Mouse (Mus musculus): ENCODE measurements at regions not wholly inside any gene's neighbourhood (a gene's known extent, or its start where the extent isn't known, plus 50 kb on each side); places are given as distances from the start of the nearest gene placed in this dataset.
A peak's percentile ranks its signal among the peaks of the same experiment; 100 is the strongest.

DNA sequence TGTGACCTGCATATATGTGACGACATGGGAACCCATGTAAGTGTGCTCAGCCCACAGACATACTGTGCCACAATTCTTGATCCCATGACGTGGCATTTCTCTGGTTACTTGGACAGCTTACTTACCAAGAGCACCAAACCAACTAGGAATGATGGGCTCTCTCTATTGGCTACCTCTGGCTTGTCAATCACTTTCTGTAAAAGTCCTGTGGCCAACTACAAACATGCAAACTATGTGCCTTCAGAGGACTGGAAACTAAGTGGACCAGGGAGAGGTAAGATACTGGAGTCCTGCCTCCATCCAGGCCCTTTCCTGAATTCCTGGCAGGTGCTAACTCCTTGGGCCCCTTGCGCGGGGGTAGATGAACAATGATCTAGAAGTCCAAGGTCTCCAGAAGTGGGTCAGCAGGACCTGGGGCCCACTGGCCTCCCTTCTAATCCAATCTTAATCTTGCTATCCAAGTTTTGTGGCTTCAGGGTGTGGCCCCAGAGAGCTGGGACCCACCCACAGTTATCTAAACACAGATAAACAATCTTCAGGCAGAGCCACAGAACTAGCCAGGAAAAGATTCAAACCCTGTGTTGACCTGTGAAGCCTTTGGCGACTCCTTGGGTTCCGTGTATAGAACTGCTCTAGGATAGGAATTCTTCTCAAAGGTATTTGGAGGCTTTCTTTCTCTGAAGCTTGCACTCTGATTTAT, 163.7 kb upstream of the Spdye4c start:
- Histone ChIP-seq H3K9ac (ENCODE audit: low read depth, low read length) (no peak overlapping the region), H3K27ac (replicated peaks; ENCODE audit: insufficient read depth, low read depth, low read length) (no peak overlapping the region), H3K79me2 (ENCODE audit: control insufficient read depth, insufficient read depth, low read length) (no peaks in the 10 kb centered on the region), H3K27me3 (ENCODE audit: control insufficient read depth, insufficient read depth, low read length) (no peaks in the 10 kb centered on the region), H3K4me1 (ENCODE audit: control insufficient read depth, insufficient read depth, low read length) (peaks cover 8% of the 10 kb centered on the region), H3K36me3 (ENCODE audit: control insufficient read depth, insufficient read depth, low read length) (no peaks in the 10 kb centered on the region), H3K4me3 (ENCODE audit: insufficient read depth, low read depth, low read length) (0 out of 2 replicates have a peak overlapping the region, but pooled peaks have one; percentile 35)
- WGBS: 82% methylated on average over 6 of the region's 6 CpGs
- TF ChIP-seq CTCF (IDR thresholded peaks at IDR 0.05; ENCODE audit: low read depth, low read length): no peak
- TF ChIP-seq POLR2A (IDR thresholded peaks at IDR 0.05; ENCODE audit: extremely low read depth, insufficient read depth, low read length): no peak
- DNase-seq (ENCODE audit: extremely low read depth, low read depth, low spot score): no peak

DNA sequence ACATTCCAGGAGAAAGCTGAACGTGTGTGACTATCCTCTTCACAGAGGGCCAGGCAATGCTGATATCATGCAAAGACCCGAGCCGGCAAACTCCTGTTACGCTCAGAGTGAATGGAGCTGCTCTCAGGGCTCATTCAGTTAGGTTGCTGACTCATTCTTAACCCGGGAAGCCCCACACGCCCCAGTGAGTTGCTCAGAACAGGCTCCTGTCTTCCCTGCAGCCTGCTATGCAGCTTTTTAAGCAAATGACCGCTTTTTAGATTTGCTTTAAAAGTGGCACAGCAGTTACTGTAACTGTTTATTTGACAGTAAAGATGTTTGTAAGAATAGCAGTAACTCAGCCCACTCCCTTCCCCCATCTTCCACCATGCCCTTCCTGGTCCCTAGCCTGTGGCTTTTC, 162.9 kb upstream of the Spdye4c start:
- no peaks in the 10 kb centered on the region for H3K27me3 ChIP-seq (ENCODE audit: control insufficient read depth, insufficient read depth, low read length)
- peaks cover 7% of the 10 kb centered on the region for H3K4me1 ChIP-seq (ENCODE audit: control insufficient read depth, insufficient read depth, low read length)
- H3K36me3 ChIP-seq (ENCODE audit: control insufficient read depth, insufficient read depth, low read length): no peaks in the 10 kb centered on the region
- peak overlapping the region; percentile 35 for H3K4me3 ChIP-seq (ENCODE audit: insufficient read depth, low read depth, low read length)
- no peak for TF ChIP-seq CTCF (IDR thresholded peaks at IDR 0.05; ENCODE audit: low read depth, low read length)
- no peak for TF ChIP-seq POLR2A (IDR thresholded peaks at IDR 0.05; ENCODE audit: extremely low read depth, insufficient read depth, low read length)
- peak overlapping the region; percentile 56 for H3K27ac ChIP-seq (replicated peaks; ENCODE audit: insufficient read depth, low read depth, low read length)
- WGBS: 46% methylated on average over 7 of the region's 7 CpGs
- no peak for DNase-seq (ENCODE audit: extremely low read depth, low read depth, low spot score)
- H3K9ac ChIP-seq (ENCODE audit: low read depth, low read length): peak overlapping the region; percentile 29; the same call in 1 of the 2 replicates
- no peaks in the 10 kb centered on the region for H3K79me2 ChIP-seq (ENCODE audit: control insufficient read depth, insufficient read depth, low read length)

DNA sequence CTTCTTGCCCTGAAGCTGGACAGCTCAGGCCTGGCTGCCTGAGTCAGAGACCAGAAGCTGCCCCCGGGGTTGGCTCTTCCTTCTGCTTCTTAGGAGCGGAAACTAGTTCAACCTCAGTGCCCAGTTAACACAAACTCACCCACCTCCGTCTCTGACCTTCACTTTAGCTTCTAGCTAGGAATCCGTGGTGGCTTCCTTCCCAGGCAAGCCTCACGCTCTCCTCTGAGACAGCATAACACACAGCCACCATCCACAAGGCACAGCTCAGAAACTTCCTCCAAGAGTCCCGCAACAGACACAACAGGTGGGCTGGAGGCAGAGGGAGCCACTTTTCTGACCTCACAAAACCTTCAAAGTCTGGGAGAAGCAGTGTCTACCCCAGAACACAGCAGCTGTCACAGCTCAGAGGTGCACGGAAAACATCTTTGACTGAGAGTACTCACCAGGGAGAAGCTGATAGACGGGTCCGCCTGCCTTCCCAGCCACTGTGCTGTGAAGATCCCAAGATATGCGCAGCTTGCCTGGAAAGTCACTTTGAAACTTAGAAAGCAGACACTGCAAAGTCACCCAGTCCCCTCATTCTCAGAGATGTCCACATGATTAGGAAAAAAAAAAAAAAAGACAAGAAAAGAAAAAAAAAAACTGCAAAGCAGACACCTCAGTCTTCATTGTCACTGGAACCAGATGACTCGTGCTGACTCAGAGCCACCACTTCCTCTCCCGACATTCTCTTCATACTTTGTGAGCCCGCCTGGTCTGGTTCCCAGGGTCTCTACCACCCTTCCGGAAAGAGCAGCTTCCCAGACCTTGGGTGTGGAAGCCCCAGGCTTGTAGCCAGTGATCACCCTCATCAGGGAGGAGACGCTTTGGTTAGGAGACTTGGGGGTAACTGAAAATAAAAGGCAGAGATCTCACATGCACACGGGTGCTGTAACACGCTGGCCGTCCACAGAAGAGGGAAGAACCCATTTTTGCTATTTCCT, 162.1 kb upstream of the Spdye4c start:
- no peaks in the 10 kb centered on the region for H3K27me3 ChIP-seq (ENCODE audit: control insufficient read depth, insufficient read depth, low read length)
- WGBS: 52% methylated on average over 18 of the region's 18 CpGs
- no peak for TF ChIP-seq CTCF (IDR thresholded peaks at IDR 0.05; ENCODE audit: low read depth, low read length)
- TF ChIP-seq POLR2A (IDR thresholded peaks at IDR 0.05; ENCODE audit: extremely low read depth, insufficient read depth, low read length): no peak
- H3K4me1 ChIP-seq (ENCODE audit: control insufficient read depth, insufficient read depth, low read length): peaks cover 5% of the 10 kb centered on the region
- no peaks in the 10 kb centered on the region for H3K36me3 ChIP-seq (ENCODE audit: control insufficient read depth, insufficient read depth, low read length)
- peak; percentile 40 for DNase-seq (ENCODE audit: extremely low read depth, low read depth, low spot score)
- no peaks in the 10 kb centered on the region for H3K79me2 ChIP-seq (ENCODE audit: control insufficient read depth, insufficient read depth, low read length)
- H3K4me3 ChIP-seq (ENCODE audit: insufficient read depth, low read depth, low read length): peak overlapping the region; percentile 35
- H3K9ac ChIP-seq (ENCODE audit: low read depth, low read length): peak overlapping the region; percentile 37
- H3K27ac ChIP-seq (replicated peaks; ENCODE audit: insufficient read depth, low read depth, low read length): peak overlapping the region; percentile 85

DNA sequence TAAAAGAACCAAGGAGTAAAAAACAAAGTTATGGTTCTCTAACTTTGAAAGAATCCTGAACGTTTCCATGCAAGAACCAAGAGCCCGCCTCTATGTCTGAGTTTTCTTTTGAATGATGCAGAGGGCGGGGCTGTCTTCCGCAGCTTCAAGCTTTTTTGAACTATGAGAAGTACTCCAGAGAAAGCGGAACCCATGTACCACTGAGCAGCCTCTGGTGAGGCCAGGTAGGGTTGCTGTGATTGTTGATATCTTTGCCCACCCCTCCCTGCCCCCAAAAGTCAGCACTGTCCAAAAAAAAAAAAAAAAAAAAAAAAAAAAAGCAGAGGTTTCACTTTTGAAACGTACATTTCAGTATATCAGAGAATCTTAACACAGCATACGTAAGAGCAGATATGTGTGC, 161.2 kb upstream of the Spdye4c start:
- Histone ChIP-seq H3K4me3 (ENCODE audit: insufficient read depth, low read depth, low read length) (no peak overlapping the region; the same call in 1 of the 2 replicates), H3K4me1 (ENCODE audit: control insufficient read depth, insufficient read depth, low read length) (peaks cover 4% of the 10 kb centered on the region), H3K36me3 (ENCODE audit: control insufficient read depth, insufficient read depth, low read length) (no peaks in the 10 kb centered on the region), H3K9ac (ENCODE audit: low read depth, low read length) (no peak overlapping the region), H3K79me2 (ENCODE audit: control insufficient read depth, insufficient read depth, low read length) (no peaks in the 10 kb centered on the region), H3K27ac (replicated peaks; ENCODE audit: insufficient read depth, low read depth, low read length) (peak overlapping the region; percentile 43; the same call in 1 of the 2 replicates), H3K27me3 (ENCODE audit: control insufficient read depth, insufficient read depth, low read length) (no peaks in the 10 kb centered on the region)
- 59% methylated on average over 7 of the region's 7 CpGs for WGBS
- no peak for TF ChIP-seq CTCF (IDR thresholded peaks at IDR 0.05; ENCODE audit: low read depth, low read length)
- no peak for TF ChIP-seq POLR2A (IDR thresholded peaks at IDR 0.05; ENCODE audit: extremely low read depth, insufficient read depth, low read length)
- DNase-seq (ENCODE audit: extremely low read depth, low read depth, low spot score): no peak

DNA sequence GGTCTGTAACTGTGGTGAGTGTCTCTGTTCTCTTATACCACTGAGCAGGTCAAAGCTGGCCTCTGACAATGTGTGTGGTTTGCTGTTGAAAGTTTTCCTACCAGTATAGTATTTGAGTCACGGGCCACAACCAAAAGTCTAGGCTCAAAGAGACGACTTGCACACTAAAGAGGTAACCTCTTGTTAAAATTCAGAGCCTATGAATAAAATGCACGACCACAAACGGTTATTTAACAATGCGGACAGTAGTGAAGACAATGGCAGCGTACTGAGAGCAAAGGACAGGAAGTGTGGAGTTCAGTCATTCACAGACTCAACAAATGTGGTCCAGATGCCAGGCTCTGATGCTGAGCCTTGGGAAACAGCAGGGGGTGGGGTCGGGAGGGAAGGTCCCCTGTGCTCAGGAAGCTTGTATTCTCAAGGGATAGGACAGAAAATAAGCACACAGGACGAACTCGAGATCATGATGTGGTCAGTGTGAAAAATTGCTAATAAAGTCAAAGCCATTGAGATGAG, 160.2 kb upstream of the Spdye4c start:
- Histone ChIP-seq H3K79me2 (ENCODE audit: control insufficient read depth, insufficient read depth, low read length) (no peaks in the 10 kb centered on the region), H3K4me1 (ENCODE audit: control insufficient read depth, insufficient read depth, low read length) (no peaks in the 10 kb centered on the region), H3K27ac (replicated peaks; ENCODE audit: insufficient read depth, low read depth, low read length) (no peak overlapping the region), H3K27me3 (ENCODE audit: control insufficient read depth, insufficient read depth, low read length) (no peaks in the 10 kb centered on the region), H3K36me3 (ENCODE audit: control insufficient read depth, insufficient read depth, low read length) (no peaks in the 10 kb centered on the region), H3K4me3 (ENCODE audit: insufficient read depth, low read depth, low read length) (no peak overlapping the region), H3K9ac (ENCODE audit: low read depth, low read length) (no peak overlapping the region)
- 78% methylated on average over 9 of the region's 9 CpGs for WGBS
- TF ChIP-seq CTCF (IDR thresholded peaks at IDR 0.05; ENCODE audit: low read depth, low read length) (no peak), POLR2A (IDR thresholded peaks at IDR 0.05; ENCODE audit: extremely low read depth, insufficient read depth, low read length) (no peak)
- DNase-seq (ENCODE audit: extremely low read depth, low read depth, low spot score): no peak
